Mouse (Mus musculus): ENCODE results near the gene Cnot10.

The Cnot10 gene

DNA sequence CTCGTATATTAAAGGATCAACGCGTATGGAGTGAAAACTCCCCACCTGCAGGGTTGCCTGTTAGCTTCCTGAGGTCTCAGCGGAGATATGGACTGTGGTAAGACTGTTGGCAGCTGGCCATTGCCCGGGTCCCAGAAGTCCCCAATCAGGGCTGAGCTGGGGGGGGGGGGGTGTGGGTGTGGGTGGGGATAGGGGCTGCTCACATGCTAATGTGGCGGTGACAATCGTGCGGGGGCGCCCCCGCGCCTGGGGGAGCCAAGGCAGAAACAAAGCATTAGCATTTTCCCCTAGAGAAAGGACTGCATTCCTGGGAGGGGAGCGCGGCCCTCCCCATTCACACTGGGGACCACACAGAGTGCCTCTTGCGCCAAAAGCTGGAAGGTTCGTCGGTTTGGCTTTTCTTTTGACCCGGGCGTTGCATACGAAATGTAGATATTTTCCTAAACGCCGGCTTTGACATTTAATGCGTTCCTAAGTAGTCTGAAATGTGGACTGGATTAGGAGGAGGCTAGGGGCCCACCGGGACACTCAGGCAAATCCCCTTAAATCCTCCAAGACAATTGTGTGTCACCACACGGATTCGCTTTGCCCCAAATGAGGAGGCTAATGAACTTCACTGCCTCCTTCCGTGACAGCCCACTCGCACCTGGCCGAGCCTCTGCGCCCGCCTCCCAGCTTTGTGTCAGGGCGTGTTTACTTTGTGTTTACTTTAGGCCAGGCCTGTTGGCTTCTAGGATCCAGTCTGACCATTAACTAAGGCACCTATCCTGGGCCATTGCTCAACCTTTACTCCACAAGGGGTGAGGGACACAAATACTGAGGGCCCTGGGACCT is 55.6 kb downstream of the Cnot10 start:
- DNase-seq (ENCODE audit: low read depth, low spot score), result peak; percentile 27

DNA sequence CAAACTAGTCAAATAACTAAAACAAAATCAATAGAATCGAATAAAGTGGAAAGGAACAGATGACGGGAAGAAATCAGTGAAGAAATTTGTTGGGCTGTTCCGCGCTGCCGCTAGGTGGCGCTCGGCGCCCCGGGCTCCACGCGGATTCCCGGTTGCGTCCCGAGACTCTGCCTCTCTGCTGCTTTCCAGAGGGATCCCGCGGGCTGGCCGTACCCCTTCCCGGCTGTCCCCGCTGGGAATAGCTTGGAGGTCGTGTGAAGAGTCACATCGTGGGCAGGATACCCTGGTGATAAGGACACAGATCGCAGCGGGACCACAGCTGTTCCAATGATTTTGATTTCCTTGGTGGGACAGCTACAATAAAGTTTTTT is 56.2 kb downstream of the Cnot10 start:
- peak; percentile 79 for DNase-seq (ENCODE audit: low read depth, low spot score)

DNA sequence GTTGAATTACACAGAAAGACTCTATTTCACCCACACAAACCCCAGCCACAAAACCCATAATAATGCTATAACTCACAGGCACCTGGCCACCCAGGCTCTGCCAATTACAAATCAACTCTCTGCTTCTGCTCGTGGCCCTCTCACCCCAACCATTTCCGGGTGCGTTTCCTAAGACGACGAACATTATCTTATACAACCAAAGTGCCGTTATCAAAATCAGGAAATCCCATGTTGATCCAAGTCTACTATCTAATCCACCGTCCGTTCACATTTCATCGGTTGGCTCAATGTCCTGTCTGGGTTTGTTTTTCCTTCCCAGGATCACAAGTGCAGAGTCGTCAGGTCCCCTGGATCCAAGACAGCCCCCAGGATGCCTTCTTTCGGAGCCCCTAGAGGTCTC is 61.3 kb downstream of the Cnot10 start:
- DNase-seq (ENCODE audit: low read depth, low spot score), result no peak

- DNase-seq (ENCODE audit: low read depth, low spot score), result no peak
Observed at GRCm38 (mm10) chr9:114576001-114576400, 64.0 kb downstream of the Cnot10 start.

GRCm38 (mm10) chr9:114573528-114573927 is 66.5 kb downstream of the Cnot10 start:
- no peak for DNase-seq (ENCODE audit: low read depth, low spot score)

DNA sequence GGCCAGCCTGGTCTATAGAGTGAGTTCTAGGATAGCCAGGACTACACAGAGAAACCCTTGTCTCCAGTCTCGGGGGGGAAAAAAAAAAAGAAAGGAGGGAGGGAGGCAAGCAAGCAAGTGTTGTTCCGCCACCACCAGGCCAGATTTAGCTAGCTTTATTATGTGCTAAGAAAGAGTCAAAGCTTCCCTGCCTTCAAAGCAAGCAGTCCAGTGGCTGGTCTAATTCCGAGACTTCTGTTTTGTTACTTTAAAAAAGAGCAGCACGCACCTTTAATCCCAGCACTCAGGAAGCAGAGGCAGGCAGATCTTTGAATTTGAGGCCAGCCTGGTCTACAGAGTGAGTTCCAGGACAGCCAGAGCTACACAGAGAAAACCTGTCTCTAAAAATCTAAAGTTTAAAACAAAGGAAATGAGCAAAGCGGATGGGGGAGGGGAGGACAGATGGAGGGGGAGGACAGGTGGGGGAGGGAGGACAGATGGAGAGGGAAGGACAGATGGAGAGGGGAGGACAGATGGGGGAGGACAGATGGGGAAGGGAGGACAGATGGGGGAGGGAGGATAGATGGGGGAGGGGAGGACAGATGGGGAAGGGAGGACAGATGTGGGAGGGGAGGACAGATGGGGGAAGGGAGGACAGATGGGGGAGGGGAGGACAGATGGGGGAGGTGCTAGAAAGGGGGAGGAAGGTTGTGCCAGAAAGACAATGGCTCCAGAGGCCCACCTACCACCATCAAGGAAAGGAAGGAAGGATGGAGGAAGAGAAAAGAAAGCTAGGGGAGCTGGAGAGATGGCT is 71.1 kb downstream of the Cnot10 start:
- DNase-seq (ENCODE audit: low read depth, low spot score), result no peak

GRCm38 (mm10) chr9:114564667-114565066 is 75.3 kb downstream of the Cnot10 start:
- DNase-seq (ENCODE audit: low read depth, low spot score), result no peak

DNA sequence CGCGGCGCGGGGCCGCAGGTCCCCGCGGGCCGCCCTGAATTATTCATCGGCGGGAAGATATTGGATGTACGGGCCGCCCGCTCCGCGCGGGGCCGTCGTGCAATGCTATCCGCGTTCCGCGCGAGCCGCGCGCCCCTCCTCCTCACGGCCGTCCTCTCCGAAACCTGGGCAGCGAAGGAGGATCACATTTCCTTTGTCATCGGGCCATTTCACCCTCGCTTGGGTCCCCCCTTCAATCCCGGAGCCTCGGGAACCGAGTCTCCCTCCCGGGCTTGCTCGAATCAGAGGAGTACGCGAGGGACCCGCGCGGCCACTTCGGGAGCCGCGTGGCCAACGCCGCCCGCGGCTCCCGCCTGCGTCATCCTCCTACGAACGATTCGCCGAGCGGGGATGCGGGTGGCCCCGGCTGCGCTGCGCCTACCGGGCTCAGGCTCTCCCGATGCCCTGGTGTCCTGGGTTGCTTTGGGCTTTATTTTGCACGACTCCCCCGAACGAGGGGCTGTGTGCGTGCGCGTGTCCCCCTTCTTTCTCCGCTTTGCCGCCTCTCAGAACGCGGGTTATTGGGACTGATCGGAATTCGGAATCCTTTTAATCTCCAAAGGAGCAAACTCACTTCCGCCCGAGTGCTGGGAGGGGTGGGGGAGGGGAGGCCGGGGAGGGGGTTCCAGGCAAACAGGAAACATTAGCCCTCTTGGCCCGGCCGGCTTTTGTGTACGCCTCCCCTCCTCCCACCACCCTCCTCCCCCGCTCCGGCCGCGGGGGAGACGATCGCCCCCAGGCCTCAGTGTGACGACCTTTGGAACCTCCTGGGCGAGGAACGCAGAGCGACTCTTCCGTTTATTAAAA is 76.0 kb downstream of the Cnot10 start, which contains the start of gene Trim71:
Gene Trim71, minus strand, starts transcription at position 609 of the 846 bp plus-strand sequence.
- peak; percentile 80 for DNase-seq (ENCODE audit: low read depth, low spot score)

GRCm38 (mm10) chr9:114562919-114563751 is 76.8 kb downstream of the Cnot10 start:
- DNase-seq (ENCODE audit: low read depth, low spot score), result no peak

DNA sequence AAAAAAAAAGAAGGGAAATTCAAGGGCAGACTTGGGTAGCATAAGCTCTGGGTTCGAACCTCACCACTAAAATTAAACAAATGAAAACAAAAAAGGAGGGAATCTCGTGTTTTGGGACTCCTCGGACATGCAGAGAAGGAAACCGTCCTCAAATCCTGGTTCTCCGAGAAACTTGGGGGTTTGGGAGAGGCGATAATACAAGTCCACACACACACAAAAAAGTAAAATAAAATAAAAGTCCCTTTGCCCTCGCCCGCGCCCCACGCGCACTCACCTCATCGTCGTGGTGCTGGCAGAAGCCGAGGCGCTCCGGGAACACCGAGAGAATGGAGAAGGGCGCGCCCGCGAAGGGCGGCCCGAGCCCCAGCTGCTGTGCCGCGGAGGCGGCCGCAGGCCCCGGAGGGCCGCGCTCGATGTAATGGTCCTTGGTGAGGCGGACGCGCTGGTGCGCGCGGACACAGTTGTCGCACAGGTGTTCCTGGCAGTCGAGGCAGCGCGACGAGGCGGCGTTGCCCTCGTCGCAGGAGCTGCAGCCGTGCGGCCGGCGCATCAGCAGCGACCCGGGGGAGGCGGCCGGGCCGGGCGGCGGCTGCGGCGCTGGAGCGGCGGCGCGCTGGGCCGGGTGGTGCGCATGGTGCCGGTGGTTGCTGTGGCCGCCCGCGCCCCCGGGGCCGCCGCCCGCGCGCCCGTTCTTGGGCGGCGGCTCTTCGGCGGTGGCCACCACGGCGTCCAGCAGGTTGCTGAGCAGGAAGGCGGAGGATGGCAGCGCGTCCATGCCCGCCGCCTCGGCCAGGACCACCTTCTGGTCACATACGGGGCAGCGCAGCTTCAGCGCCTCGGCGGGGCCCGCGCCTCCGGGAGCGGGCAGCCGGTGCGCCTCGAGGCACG is 77.7 kb downstream of the Cnot10 start:
- DNase-seq (ENCODE audit: low read depth, low spot score), result no peak

DNA sequence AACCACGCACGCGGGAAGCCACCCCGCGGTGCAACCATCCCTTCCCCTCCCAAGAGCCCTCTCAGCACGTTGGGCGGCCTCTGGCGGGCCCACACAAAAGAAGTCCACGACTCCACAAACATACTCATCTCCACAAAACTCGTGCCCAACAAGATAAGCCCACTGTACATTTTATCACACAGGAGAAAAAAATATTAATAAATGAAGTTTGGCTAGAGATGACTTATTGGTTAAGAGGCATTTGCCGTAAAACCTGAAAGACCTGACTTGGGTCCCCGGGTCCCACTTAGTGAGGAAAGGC is 78.4 kb downstream of the Cnot10 start:
- DNase-seq (ENCODE audit: low read depth, low spot score), result no peak

DNA sequence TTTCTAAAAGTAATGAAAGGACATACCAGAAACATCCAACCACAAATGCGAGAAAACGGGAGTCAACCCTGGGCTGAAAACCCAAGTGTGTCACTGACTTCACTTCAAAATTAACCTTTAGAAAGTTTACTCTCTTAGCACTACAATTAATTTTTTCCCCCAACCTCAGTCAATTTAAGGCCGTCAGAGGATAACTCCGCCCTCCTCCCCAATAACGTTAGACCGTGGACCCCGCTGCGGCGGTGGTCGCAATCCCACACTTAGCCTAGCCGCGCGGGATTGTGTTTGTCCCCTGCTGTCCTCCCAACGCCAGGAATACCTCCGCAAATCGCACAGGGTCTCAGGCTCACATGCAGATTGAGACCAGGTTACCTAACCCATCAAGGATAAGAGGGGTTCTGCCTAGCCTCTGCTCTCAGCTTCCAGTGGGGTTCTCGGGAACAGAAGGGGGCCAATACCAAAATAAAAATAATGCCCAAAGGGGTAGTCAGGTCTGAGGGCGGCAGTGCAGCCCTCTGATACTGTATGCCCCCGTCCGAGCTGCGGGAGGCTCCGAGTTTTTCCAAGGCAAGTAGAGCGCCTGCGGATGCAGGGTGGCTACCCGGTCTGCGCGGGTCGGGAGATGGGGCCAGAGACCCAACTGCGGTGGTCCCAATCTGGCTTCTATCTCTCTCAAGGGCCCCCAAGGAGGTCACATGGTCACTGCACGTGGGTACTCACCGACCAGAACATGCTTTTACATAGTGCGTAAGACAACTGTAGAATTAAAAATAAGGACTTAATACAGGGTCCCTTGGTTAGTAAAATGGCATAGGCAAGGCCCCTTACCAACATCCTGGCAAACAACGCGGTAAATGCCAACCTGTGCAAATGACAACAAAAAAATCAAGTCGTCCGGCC is 79.0 kb downstream of the Cnot10 start:
- no peak for DNase-seq (ENCODE audit: low read depth, low spot score)

- DNase-seq (ENCODE audit: low read depth, low spot score), result no peak
Observed at GRCm38 (mm10) chr9:114560141-114560540, 79.8 kb downstream of the Cnot10 start.

DNA sequence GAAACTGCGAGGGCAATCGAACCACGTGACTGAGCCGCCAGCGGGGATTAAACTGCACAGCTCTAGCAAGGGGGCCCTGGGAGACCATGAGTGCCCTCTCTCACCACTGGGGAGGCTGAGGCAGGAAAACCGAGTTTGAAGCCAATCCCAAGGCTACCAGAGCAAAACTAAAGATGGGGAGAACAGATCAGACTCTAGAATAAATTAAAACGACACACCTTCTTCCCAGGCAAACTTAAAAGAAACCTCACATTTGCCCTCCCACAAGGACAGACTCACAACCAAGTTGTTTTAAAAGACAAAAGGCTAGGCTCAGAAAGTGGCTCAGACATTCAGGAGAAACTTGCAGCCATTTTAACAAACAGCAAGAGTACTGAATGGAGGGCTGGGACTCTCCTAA is 82.9 kb downstream of the Cnot10 start:
- no peak for DNase-seq (ENCODE audit: low read depth, low spot score)

DNA sequence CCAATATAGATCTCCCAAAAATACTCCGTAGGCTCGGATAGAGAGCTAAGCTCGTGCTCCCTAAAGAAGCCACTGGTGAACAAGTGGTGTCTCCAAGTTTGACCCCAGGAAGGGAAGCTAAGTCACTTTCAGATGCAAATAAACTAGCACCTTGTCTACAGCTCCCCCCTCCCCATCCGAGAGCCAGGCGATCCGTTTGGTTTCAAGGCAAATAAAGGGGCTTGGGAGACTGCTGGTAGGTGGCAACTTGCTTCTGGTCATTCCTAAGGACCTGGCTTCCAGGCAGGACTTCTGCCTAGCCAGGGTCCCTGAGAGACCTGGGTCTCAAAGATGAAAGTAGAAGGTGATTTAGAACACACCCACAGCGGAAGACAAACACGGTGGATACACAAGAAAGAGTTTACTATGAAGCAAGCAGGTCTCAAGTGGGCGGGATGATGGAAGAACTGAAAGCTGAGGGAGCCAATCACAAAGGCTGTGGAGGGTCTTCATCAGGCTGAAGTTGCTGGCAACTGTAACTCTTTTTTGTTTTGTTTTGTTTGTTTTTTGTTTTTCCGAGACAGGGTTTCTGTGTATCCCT is 83.6 kb downstream of the Cnot10 start:
- no peak for DNase-seq (ENCODE audit: low read depth, low spot score)

DNA sequence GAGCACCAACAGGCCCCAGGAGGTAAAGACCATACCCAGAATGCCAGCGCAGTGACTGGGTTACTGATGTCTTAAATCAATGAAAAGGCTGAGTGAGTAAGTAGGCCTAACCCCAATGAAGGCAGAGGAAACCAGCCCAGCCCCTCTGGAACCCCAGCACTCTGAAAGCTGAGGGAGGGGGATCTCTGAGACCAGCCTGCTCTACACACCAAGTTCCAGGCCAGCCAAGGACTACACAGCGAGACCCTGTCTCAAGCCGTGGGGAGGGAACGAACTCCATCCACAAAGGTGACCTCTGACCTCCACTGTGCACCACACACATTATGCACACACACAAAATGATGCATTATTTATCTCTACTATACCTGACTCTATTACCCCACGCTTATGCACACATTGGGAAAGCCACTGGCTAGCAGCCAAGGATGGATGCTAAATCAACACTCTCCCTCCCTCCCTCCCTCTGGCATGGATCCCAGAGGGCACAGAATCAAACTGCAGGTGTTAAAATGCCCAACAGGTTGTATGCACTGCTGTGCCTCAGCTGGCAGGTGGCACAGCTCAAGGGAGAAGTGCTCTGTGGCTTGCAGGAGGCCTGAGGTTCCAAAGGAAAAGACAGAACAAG is 85.5 kb downstream of the Cnot10 start:
- DNase-seq (ENCODE audit: low read depth, low spot score), result no peak

- DNase-seq (ENCODE audit: low read depth, low spot score), result no peak
Observed at GRCm38 (mm10) chr9:114553828-114554227, 86.2 kb downstream of the Cnot10 start.

- DNase-seq (ENCODE audit: low read depth, low spot score), result no peak
Observed at GRCm38 (mm10) chr9:114550033-114550432, 90.0 kb downstream of the Cnot10 start.

Data from forelimb bud, embryonic 11.5 days (tissue).